Mouse (Mus musculus) heart, embryonic 14.5 days (tissue): ENCODE data around the gene Kcnq2. TPM values are rescaled to one million over a fixed set of nuclear protein-coding genes. Genes with fewer than 3 reads are reported as not detected.
A peak's percentile ranks its signal among the peaks of the same experiment; 100 is the strongest.

Source experiments
- ATAC-seq: fragments of 200-750 bp; cut with Nextera tagmentation; 2 replicates; pipeline ENCODE4 v1.8.0; 2017; ENCODE audit warnings: low read depth, moderate TSS enrichment; ENCODE audit not compliant: insufficient number of reproducible peaks, insufficient read depth, low FRiP score
- H3K27ac ChIP-seq, 2 experiments: fragments of 200-500 bp in 1 of 2; fragments of 300-500 bp in 1 of 2; sonication (generic) in 1 of 2; replicated peaks in 1 of 2; 2 replicates each; pipeline ENCODE4 v1.5.1; 2012 to 2014; ENCODE audit warnings: low read depth in 2 of 2, low read length in 2 of 2, control low read depth in 1 of 2, mild to moderate bottlenecking in 1 of 2, mixed read lengths in 1 of 2; ENCODE audit not compliant: control insufficient read depth in 1 of 2, insufficient read depth in 1 of 2
- H3K27me3 ChIP-seq: fragments of 300-500 bp; sonication (generic); 2 replicates; pipeline ENCODE4 v1.6.1; 2014; ENCODE audit warnings: mild to moderate bottlenecking, low read length, control low read depth; ENCODE audit not compliant: control insufficient read depth, insufficient read depth
- H3K36me3 ChIP-seq: fragments of 300-500 bp; sonication (generic); 2 replicates; pipeline ENCODE4 v1.6.1; 2014; ENCODE audit warnings: mild to moderate bottlenecking, control low read depth, low read length, mixed read lengths; ENCODE audit not compliant: control insufficient read depth, insufficient read depth
- H3K4me1 ChIP-seq, 2 experiments: fragments of 200-500 bp in 1 of 2; fragments of 300-500 bp in 1 of 2; sonication (generic) in 1 of 2; 2 replicates each; pipeline ENCODE4 v1.6.1; 2012 to 2014; ENCODE audit warnings: low read length in 2 of 2, control low read depth in 1 of 2, mixed read lengths in 1 of 2; ENCODE audit not compliant: control insufficient read depth in 2 of 2, insufficient read depth in 2 of 2
- H3K4me2 ChIP-seq: fragments of 300-500 bp; sonication (generic); 2 replicates; pipeline ENCODE4 v1.6.1; 2014; ENCODE audit warnings: mild to moderate bottlenecking, low read length
- H3K4me3 ChIP-seq, 2 experiments: fragments of 200-500 bp in 1 of 2; fragments of 300-500 bp in 1 of 2; sonication (generic) in 1 of 2; 2 replicates each; pipeline ENCODE4 v1.5.1; 2012 to 2014; ENCODE audit warnings: low read length in 2 of 2, mild to moderate bottlenecking in 2 of 2, control low read depth in 1 of 2, low read depth in 1 of 2, moderate library complexity in 1 of 2; ENCODE audit not compliant: control insufficient read depth in 1 of 2, insufficient read depth in 1 of 2
- H3K9ac ChIP-seq: fragments of 300-500 bp; sonication (generic); 2 replicates; pipeline ENCODE4 v1.6.1; 2014; ENCODE audit warnings: mild to moderate bottlenecking, low read length
- H3K9me3 ChIP-seq: fragments of 300-500 bp; sonication (generic); 2 replicates; pipeline ENCODE4 v1.6.1; 2016; ENCODE audit warnings: low read length, control low read depth; ENCODE audit not compliant: control insufficient read depth
- WGBS: fragments of 180-500 bp; shearing (Covaris S2); extraction: QIAGEN DNeasy Blood & Tissue Kit; methylation state at CpG from one replicate; pipeline ENCODE4 v1.1.7; 2014; 5-methylcytosine and 5-hydroxymethylcytosine counted together
- polyA plus RNA-seq: library from polyadenylated mRNA; unstranded; fragments of >200 nt; fragmentation: Nextera tagmentation; extraction: Ambion mirVana; gene quantifications from 2 replicates; pipeline ENCODE4 v1.2.1, GENCODE M21; 2014

The Kcnq2 gene
- polyA plus RNA-seq, 1 experiment from 2014 or later = 0.11 TPM

GRCm38 (mm10) chr2:181135446-181135818, 332 bp upstream of the Kcnq2 start:
- Histone ChIP-seq H3K27ac (no peak overlapping the region), H3K4me1 (peaks cover 0 to 8% of the 10 kb centered on the region in 2 experiments; a peak in 3 of 4 replicates), H3K4me2 (peak overlapping the region; percentile 68), H3K9me3 (no peaks in the 10 kb centered on the region), H3K4me3 (peak overlapping the region in 1 of 2 experiments; percentile 44; a peak in 2 of 4 replicates), H3K9ac (no peak overlapping the region), H3K27me3 (peaks cover 77% of the 10 kb centered on the region), H3K36me3 (no peaks in the 10 kb centered on the region)
- WGBS = 11% methylated on average over 4 of the region's 4 CpGs
- no peak for ATAC-seq

DNA sequence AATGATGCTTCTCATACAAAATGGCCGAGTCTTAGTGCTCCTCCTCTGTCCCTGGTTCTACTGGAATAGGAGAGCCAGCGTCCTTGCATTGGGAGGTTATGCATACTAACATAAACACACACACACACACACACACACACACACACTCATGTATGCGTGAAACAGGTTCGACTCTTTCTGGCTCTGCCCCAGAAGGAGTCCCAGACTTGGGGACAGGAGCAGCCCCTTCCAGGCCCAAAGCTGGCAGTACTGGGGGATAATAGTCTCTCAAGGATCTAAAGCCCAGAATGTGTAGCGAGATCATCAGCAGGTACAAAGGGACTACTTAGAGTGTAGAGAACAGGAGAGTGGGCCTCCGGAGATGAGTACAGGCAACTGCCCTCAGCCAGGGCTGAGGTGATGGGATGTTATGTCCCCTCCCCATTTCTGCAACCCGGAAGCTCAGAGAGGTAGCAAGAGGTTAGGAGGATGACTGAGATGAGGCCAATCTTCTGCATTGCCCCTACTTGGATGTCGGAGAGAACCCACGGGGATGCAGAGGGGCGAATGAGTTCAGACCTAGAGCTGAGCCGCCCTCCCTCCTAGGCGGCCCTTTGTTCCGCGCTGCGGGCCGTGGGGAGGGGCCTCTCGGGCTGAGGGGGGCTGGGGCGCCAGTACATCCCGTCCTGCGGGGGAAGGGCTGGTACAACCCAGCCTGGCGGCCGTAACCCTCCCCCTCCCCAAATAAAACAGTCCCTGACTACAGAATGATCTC, 1.1 kb downstream of the Kcnq2 start:
- 11% methylated on average over 20 of the region's 22 CpGs for WGBS
- peaks cover 72% of the 10 kb centered on the region for H3K27me3 ChIP-seq
- no peaks in the 10 kb centered on the region for H3K9me3 ChIP-seq
- H3K36me3 ChIP-seq = no peaks in the 10 kb centered on the region
- peak overlapping the region; percentile 68 for H3K4me2 ChIP-seq
- H3K9ac ChIP-seq = no peak overlapping the region
- ATAC-seq = no peak
- peaks cover 0 to 8% of the 10 kb centered on the region in 2 experiments; a peak in 3 of 4 replicates for H3K4me1 ChIP-seq
- no peak overlapping the region for H3K27ac ChIP-seq
- peak overlapping the region in 1 of 2 experiments; percentile 44; a peak in 2 of 4 replicates for H3K4me3 ChIP-seq

DNA sequence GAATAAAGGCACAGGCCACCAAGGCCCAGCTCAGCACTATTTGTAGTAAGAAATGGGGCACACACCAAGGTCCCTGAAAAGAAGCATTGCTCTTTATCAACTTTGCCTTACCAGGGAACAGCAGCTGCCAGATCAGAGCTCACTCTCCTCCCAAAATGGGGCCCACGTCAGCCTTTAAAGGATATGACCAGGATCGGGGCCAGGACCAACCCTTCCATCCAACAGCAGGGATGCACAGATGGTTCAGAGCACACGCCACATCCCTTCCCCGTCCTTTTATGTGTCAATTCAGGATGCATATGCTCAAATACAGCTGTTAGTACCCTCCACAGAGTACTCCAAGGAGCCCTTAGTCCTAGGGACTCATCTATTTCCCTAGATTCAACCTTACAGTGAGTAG, 4.9 kb downstream of the Kcnq2 start:
- Histone ChIP-seq H3K4me1 (peaks cover 0 to 8% of the 10 kb centered on the region in 2 experiments; a peak in 3 of 4 replicates), H3K27ac (no peak overlapping the region), H3K27me3 (peaks cover 55% of the 10 kb centered on the region), H3K4me2 (no peak overlapping the region), H3K9ac (no peak overlapping the region), H3K36me3 (no peaks in the 10 kb centered on the region), H3K9me3 (no peaks in the 10 kb centered on the region), H3K4me3 (no peak overlapping the region)
- no peak for ATAC-seq
- WGBS = 54% methylated on average over 4 of the region's 4 CpGs

GRCm38 (mm10) chr2:181128963-181129362, 6.1 kb downstream of the Kcnq2 start:
- ATAC-seq = no peak
- Histone ChIP-seq H3K27ac (no peak overlapping the region), H3K4me2 (no peak overlapping the region), H3K4me3 (no peak overlapping the region), H3K27me3 (peaks cover 43% of the 10 kb centered on the region), H3K36me3 (no peaks in the 10 kb centered on the region), H3K9me3 (no peaks in the 10 kb centered on the region), H3K4me1 (no peaks in the 10 kb centered on the region), H3K9ac (no peak overlapping the region)
- WGBS = 67% methylated on average over 4 of the region's 4 CpGs

- Histone ChIP-seq H3K4me3 (no peak overlapping the region), H3K4me1 (no peaks in the 10 kb centered on the region), H3K27ac (no peak overlapping the region), H3K4me2 (no peak overlapping the region), H3K27me3 (peaks cover 37% of the 10 kb centered on the region), H3K9me3 (no peaks in the 10 kb centered on the region), H3K9ac (no peak overlapping the region), H3K36me3 (no peaks in the 10 kb centered on the region)
- no peak for ATAC-seq
- 31% methylated on average over 3 of the region's 3 CpGs for WGBS
These were observed 7.3 kb downstream of the Kcnq2 start for GRCm38 (mm10) chr2:181127786-181128185.

DNA sequence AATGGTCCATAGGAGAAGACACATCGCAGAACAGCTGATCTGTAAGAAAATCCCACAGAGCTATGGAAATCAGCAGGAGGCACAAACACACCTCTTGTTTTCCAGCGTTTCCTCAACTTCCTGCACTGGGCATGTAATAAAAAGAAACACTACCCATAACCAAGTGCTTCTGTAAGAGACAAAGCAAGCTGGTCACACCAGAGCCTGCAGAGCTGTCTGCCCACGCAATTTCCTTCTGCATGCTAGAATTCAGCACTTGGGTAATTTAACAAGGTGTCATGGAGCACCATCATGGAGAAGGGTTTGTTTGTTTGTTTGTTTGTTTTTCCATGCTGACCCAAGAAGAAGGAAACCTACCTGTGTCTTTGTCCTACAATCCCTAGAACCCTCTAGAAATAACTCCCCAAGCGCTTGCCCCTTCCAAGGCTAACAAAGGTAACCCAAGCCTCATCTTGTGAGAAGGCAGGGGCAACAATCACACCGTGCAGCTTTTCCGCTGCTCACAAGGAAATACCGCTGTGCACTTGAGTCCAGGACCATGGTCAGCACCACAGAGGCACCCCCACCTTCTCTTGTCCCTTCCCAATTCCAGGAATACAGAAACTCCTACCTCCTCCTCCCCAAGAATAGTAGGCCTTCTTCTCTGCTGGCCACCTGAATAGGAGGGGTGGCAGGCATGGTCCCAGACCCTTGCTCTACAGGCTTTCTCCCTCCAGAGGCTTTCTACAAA, 9.2 kb downstream of the Kcnq2 start:
- no peaks in the 10 kb centered on the region for H3K9me3 ChIP-seq
- H3K4me1 ChIP-seq = no peaks in the 10 kb centered on the region
- H3K9ac ChIP-seq = no peak overlapping the region
- no peaks in the 10 kb centered on the region for H3K36me3 ChIP-seq
- peaks cover 19% of the 10 kb centered on the region for H3K27me3 ChIP-seq
- no peak overlapping the region for H3K4me3 ChIP-seq
- H3K4me2 ChIP-seq = no peak overlapping the region
- no peak overlapping the region for H3K27ac ChIP-seq
- no peak for ATAC-seq
- 45% methylated on average over 7 of the region's 7 CpGs for WGBS

GRCm38 (mm10) chr2:181122642-181123041, 12.5 kb downstream of the Kcnq2 start:
- H3K27me3 ChIP-seq = peaks cover 28% of the 10 kb centered on the region
- H3K36me3 ChIP-seq = no peaks in the 10 kb centered on the region
- no peak overlapping the region for H3K27ac ChIP-seq
- H3K4me2 ChIP-seq = no peak overlapping the region
- no peaks in the 10 kb centered on the region for H3K9me3 ChIP-seq
- H3K4me3 ChIP-seq = no peak overlapping the region
- no peak overlapping the region for H3K9ac ChIP-seq
- no peak for ATAC-seq
- H3K4me1 ChIP-seq = no peaks in the 10 kb centered on the region
